Mouse (Mus musculus) ES-E14 (cell line): Measurements from ENCODE around the gene Tedc2. TPM values are rescaled to one million over a fixed set of nuclear protein-coding genes. Genes with fewer than 3 reads are reported as not detected.
A peak's percentile ranks its signal among the peaks of the same experiment; 100 is the strongest.

Source experiments
- DNase-seq: peaks from one replicate; pipeline ENCODE4 v3.0.0-alpha.2; 2013; ENCODE audit warnings: low read depth, low spot score
- H3K27ac ChIP-seq: 2 replicates; pipeline ENCODE4 v1.5.1; 2012; ENCODE audit warnings: low read depth, mild to moderate bottlenecking, low read length, moderate library complexity, mixed read lengths; ENCODE audit not compliant: poor library complexity, insufficient read depth, severe bottlenecking
- H3K36me3 ChIP-seq: 2 replicates; pipeline ENCODE4 v1.6.1; 2012; ENCODE audit warnings: mild to moderate bottlenecking, low read length, moderate library complexity, mixed read lengths; ENCODE audit not compliant: control insufficient read depth, poor library complexity, insufficient read depth, severe bottlenecking
- H3K4me1 ChIP-seq, 2 experiments: fragments of 150-350 bp in 1 of 2; sonication (generic) in 1 of 2; 2 replicates each; pipeline ENCODE4 v1.6.1; 2012; ENCODE audit warnings: low read length in 2 of 2, mild to moderate bottlenecking in 1 of 2, mixed read lengths in 1 of 2; ENCODE audit not compliant: control insufficient read depth in 2 of 2, insufficient read depth in 2 of 2, poor library complexity in 1 of 2
- H3K4me3 ChIP-seq, 2 experiments: fragments of 150-350 bp in 1 of 2; sonication (generic) in 1 of 2; 2 replicates each; pipeline ENCODE4 v1.5.1; 2012; ENCODE audit warnings: low read length in 2 of 2, low read depth in 1 of 2, mild to moderate bottlenecking in 1 of 2, mixed read lengths in 1 of 2; ENCODE audit not compliant: insufficient read depth in 1 of 2, poor library complexity in 1 of 2, severe bottlenecking in 1 of 2
- H3K9ac ChIP-seq: 2 replicates; pipeline ENCODE4 v1.6.1; 2012; ENCODE audit warnings: low read depth, mild to moderate bottlenecking, low read length, mixed read lengths; ENCODE audit not compliant: poor library complexity, insufficient read depth, severe bottlenecking
- H3K9me3 ChIP-seq: fragments of 150-350 bp; sonication (generic); 2 replicates; pipeline ENCODE4 v1.6.1; 2012; ENCODE audit warnings: low read depth, mild to moderate bottlenecking, low read length; ENCODE audit not compliant: control insufficient read depth, insufficient read depth
- CHD2 ChIP-seq: IDR thresholded peaks from 2 replicates; pipeline ENCODE4 v1.6.1; 2014; ENCODE audit warnings: mild to moderate bottlenecking, low read depth, low read length, inconsistent platforms
- HCFC1 ChIP-seq: IDR thresholded peaks from 2 replicates; pipeline ENCODE4 v1.6.1; 2012; ENCODE audit warnings: low read length, inconsistent platforms, borderline replicate concordance; ENCODE audit not compliant: insufficient read depth
- MAFK ChIP-seq: IDR thresholded peaks from 2 replicates; pipeline ENCODE4 v1.6.1; 2014; ENCODE audit warnings: mild to moderate bottlenecking, low read depth, low read length, inconsistent platforms; ENCODE audit not compliant: insufficient read depth
- ZC3H11A ChIP-seq: IDR thresholded peaks from 2 replicates; pipeline ENCODE4 v1.6.1; 2012; ENCODE audit warnings: low read depth, mild to moderate bottlenecking, inconsistent platforms, low read length, borderline replicate concordance
- ZNF384 ChIP-seq: IDR thresholded peaks from 2 replicates; pipeline ENCODE4 v1.6.1; 2012; ENCODE audit warnings: low read depth, low read length, inconsistent platforms
- in situ Hi-C, 2 experiments: fragments of 600-800 bp; cut with MboI; formaldehyde crosslinking; loops; one replicate each; pipeline ENCODE4 v1.15.1; 2025; ENCODE audit warnings: low sequenced_read_pairs in 2 of 2, inconsistent platforms in 1 of 2; ENCODE audit not compliant: unreplicated experiment in 2 of 2
- total RNA-seq: library from RNA; depleted of rRNA; stranded (reverse); fragments of 300-350 nt; gene quantifications from 2 replicates; pipeline ENCODE4 v1.2.3, GENCODE M21; 2012

Tedc2 gene
- total RNA-seq, 1 experiment, result 31.3 TPM

- no peak overlapping the region for H3K27ac ChIP-seq
- peaks cover 0 to 9% of the 10 kb centered on the region in 2 experiments; a peak in 1 of 4 replicates for H3K4me1 ChIP-seq
- H3K4me3 ChIP-seq, result no peak overlapping the region
- peaks cover 52% of the 10 kb centered on the region for H3K36me3 ChIP-seq
- DNase-seq, result no peak
- TF ChIP-seq ZNF384 (no peak), ZC3H11A (no peak), HCFC1 (no peak), CHD2 (no peak), MAFK (no peak)
- in situ Hi-C loops, result no loop called here
- H3K9ac ChIP-seq, result no peak overlapping the region
- no peaks in the 10 kb centered on the region for H3K9me3 ChIP-seq
These were observed 2.9 kb upstream of the Tedc2 start for GRCm38 (mm10) chr17:24223513-24223912.

- Histone ChIP-seq H3K36me3 (peaks cover 51% of the 10 kb centered on the region), H3K4me1 (peaks cover 0 to 9% of the 10 kb centered on the region in 2 experiments; a peak in 1 of 4 replicates), H3K9ac (no peak overlapping the region), H3K4me3 (no peak overlapping the region), H3K9me3 (no peaks in the 10 kb centered on the region), H3K27ac (no peak overlapping the region)
- no peak for DNase-seq
- TF ChIP-seq ZC3H11A (no peak), HCFC1 (no peak), MAFK (no peak), CHD2 (no peak), ZNF384 (no peak)
- in situ Hi-C loops, result no loop called here
These were observed 2.0 kb upstream of the Tedc2 start for GRCm38 (mm10) chr17:24222653-24223052.

GRCm38 (mm10) chr17:24216836-24217235, 3.8 kb downstream of the Tedc2 start:
- Histone ChIP-seq H3K4me3 (no peak overlapping the region), H3K27ac (no peak overlapping the region), H3K4me1 (peaks cover 2 to 8% of the 10 kb centered on the region in 2 experiments; a peak in 1 of 4 replicates), H3K9ac (no peak overlapping the region), H3K36me3 (peaks cover 20% of the 10 kb centered on the region), H3K9me3 (no peaks in the 10 kb centered on the region)
- in situ Hi-C loops, result no loop called here
- TF ChIP-seq ZNF384 (no peak), ZC3H11A (no peak), HCFC1 (no peak), MAFK (no peak), CHD2 (no peak)
- DNase-seq, result peak; percentile 81

GRCm38 (mm10) chr17:24213186-24213585, 7.5 kb downstream of the Tedc2 start:
- TF ChIP-seq HCFC1 (no peak), ZC3H11A (no peak), CHD2 (no peak), MAFK (no peak), ZNF384 (no peak)
- no peak overlapping the region for H3K4me3 ChIP-seq
- H3K4me1 ChIP-seq, result peaks cover 2 to 24% of the 10 kb centered on the region in 2 experiments; a peak in 2 of 4 replicates
- no peak for DNase-seq
- H3K9ac ChIP-seq, result no peak overlapping the region
- H3K27ac ChIP-seq, result no peak overlapping the region
- no peaks in the 10 kb centered on the region for H3K9me3 ChIP-seq
- in situ Hi-C loops, result no loop called here
- H3K36me3 ChIP-seq, result peaks cover 15% of the 10 kb centered on the region

GRCm38 (mm10) chr17:24212441-24213018, 8.1 kb downstream of the Tedc2 start:
- H3K4me1 ChIP-seq, result peaks cover 2 to 28% of the 10 kb centered on the region in 2 experiments; a peak in 2 of 4 replicates

More at GRCm38 (mm10) chr17:24212441-24213018, 8.1 kb downstream of the Tedc2 start:
- no peak overlapping the region for H3K9ac ChIP-seq
- H3K4me3 ChIP-seq, result peak overlapping the region in 1 of 2 experiments; percentile 65; a peak in 2 of 4 replicates
- no peak overlapping the region for H3K27ac ChIP-seq
- H3K36me3 ChIP-seq, result peaks cover 11% of the 10 kb centered on the region
- no peak for DNase-seq
- TF ChIP-seq ZC3H11A, result no peak
- TF ChIP-seq HCFC1, result no peak
- no peak for TF ChIP-seq ZNF384
- TF ChIP-seq CHD2, result no peak
- TF ChIP-seq MAFK, result no peak
- in situ Hi-C loops, result no loop called here
- no peaks in the 10 kb centered on the region for H3K9me3 ChIP-seq
